Mouse (Mus musculus) brain, embryonic 14.5 days (tissue): Measurements from ENCODE around the gene Tmem191c. TPM values are rescaled to one million over a fixed set of nuclear protein-coding genes. Genes with fewer than 3 reads are reported as not detected.
A peak's percentile ranks its signal among the peaks of the same experiment; 100 is the strongest.
"Not testable (repeated sequence)": the region's sequence is repeated elsewhere in the genome, so short reads cannot be mapped to it uniquely, and the experiment has no call there.

Source experiments
- DNase-seq: peaks from one replicate; pipeline ENCODE4 v3.0.0-alpha.2; 2011; ENCODE audit warnings: low read depth
- CTCF ChIP-seq: fragments of 200-500 bp; IDR thresholded peaks from 2 replicates; pipeline ENCODE4 v1.5.1; 2012; ENCODE audit warnings: inconsistent platforms, mild to moderate bottlenecking, moderate library complexity, borderline replicate concordance; ENCODE audit not compliant: insufficient read depth, insufficient read length; ENCODE audit errors: extremely low read depth
- POLR2A ChIP-seq: fragments of 200-500 bp; IDR thresholded peaks from 2 replicates; pipeline ENCODE4 v1.6.1; 2012; ENCODE audit warnings: mild to moderate bottlenecking, inconsistent platforms, borderline replicate concordance; ENCODE audit not compliant: poor library complexity, insufficient read depth, insufficient read length, severe bottlenecking; ENCODE audit errors: extremely low read depth
- polyA plus RNA-seq: library from polyadenylated mRNA; depleted of rRNA; stranded (reverse); fragments of >200 nt; gene quantifications from 2 replicates; pipeline ENCODE4 v1.2.3, GENCODE M21; 2012; rRNA removed

Gene Tmem191c
- polyA plus RNA-seq: 46.6 and 63.5 TPM in 2 replicates

DNA sequence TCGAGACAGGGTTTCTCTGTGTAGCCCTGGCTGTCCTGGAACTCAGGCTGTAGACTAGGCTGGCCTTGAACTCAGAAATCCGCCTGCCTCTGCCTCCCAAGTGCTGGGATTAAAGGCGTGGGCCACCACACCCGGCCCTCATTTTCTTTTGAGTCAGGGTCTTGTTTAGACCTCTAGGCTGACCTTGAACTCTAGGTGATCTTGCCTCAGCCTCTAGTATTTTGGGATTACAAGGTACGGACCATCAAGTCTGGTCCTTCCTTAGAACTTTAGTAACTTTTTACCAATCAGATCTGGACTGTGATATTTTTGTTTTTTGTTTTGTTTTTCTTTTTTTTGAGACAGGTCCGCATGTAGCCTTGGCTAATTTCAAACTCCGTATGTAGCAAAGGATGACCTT lies at the start of gene Tmem191c:
Gene Tmem191c (plus strand): TSS at position 357 of the 400 bp plus-strand sequence.
- no peak for DNase-seq
- TF ChIP-seq POLR2A (no peak), CTCF (no peak)

- TF ChIP-seq CTCF (no peak), POLR2A (no peak)
- DNase-seq: no peak
Measured at GRCm38 (mm10) chr16:17226496-17226895, 49.4 kb upstream of the Tmem191c start.

DNA sequence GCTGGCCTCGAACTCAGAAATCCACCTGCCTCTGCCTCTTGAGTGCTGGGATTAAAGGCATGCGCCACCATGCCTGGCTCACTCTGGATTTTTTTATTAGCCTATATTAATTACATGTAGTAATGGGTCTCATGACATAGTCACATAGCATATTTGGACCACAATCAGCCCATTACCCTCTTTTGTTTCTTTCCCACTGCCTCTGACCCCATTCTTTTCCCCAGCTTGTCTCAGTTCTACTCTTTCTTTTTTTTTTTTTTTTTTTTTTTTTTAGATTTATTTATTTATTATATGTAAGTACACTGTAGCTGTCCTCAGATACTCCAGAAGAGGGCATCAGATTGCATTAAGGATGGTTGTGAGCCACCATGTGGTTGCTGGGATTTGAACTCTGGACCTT lies 44.4 kb upstream of the Tmem191c start:
- DNase-seq: not testable (repeated sequence)

- TF ChIP-seq CTCF (no peak), POLR2A (peak; percentile 97)
- peak; percentile 97 for DNase-seq
Measured at GRCm38 (mm10) chr16:17232794-17233701, 42.8 kb upstream of the Tmem191c start, which contains the start of gene Hic2. Hic2 (plus strand) TSS chr16:17233572.

GRCm38 (mm10) chr16:17233702-17234498 lies 42.0 kb upstream of the Tmem191c start:
- TF ChIP-seq CTCF: no peak
- TF ChIP-seq POLR2A: no peak
- peak; percentile 86 for DNase-seq

GRCm38 (mm10) chr16:17234499-17234895 lies 41.4 kb upstream of the Tmem191c start:
- peak; percentile 63 for DNase-seq
- TF ChIP-seq POLR2A (no peak), CTCF (no peak)

DNA sequence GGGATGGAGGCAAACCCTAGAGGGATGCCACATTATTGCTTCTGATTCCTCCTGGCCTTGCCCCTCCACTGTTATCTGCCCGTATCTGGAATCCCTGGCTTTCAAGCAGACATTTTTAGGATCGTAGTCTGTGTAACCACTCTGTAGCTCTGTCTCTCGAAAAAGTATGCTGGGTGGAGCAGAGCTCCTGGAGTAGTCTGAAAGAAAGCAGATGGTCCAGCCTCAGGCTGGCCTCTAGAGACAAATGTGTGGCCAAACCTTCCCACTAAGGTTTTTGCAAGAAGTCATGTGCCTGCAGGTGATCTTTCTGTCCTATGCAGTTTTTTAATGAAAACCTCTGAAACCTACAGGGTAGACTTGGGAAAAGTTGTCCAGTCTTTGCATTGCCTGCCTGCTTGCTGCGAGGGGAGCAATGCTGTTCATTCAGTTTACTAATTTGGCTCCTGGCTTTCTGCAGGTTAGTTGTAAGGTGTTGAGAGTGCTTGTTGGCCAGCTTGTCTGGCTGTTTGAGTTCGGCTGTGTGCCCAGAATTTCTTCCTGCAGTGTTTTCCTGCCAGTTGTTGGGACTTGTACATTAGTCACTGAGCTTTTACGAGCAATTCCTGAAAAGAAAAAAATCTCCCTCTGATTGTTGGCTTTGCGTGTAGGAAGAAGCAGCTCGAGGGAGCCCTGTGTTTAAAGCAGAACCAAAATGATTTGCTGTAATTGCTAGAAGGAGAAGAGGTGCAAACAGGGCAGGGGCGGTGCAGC lies 40.8 kb upstream of the Tmem191c start:
- DNase-seq: peak; percentile 47
- TF ChIP-seq CTCF (no peak), POLR2A (no peak)

GRCm38 (mm10) chr16:17237634-17238033 lies 38.2 kb upstream of the Tmem191c start:
- DNase-seq: no peak
- TF ChIP-seq CTCF (no peak), POLR2A (no peak)

DNA sequence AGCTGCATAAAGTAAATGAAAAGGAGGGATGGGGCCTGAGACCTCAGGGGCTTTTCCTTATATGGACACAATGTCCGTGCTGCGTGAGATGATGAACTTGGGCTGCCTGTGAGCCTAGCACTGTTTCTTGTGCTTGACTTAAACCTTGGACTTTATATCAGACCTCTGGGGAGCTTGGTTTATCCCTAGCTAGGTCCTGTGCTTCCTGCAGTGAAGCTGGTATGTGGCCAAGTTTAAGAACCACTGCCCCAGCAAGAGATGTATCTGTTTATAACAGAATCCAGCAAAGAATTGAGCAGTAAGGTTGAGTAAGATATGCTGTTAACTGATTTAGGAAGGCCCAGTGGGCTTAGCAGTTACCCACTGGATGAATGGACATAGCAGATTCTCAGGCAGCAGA lies 36.5 kb upstream of the Tmem191c start:
- no peak for TF ChIP-seq CTCF
- no peak for TF ChIP-seq POLR2A
- no peak for DNase-seq

GRCm38 (mm10) chr16:17243731-17244130 lies 32.1 kb upstream of the Tmem191c start:
- DNase-seq: no peak
- TF ChIP-seq POLR2A: no peak
- no peak for TF ChIP-seq CTCF

DNA sequence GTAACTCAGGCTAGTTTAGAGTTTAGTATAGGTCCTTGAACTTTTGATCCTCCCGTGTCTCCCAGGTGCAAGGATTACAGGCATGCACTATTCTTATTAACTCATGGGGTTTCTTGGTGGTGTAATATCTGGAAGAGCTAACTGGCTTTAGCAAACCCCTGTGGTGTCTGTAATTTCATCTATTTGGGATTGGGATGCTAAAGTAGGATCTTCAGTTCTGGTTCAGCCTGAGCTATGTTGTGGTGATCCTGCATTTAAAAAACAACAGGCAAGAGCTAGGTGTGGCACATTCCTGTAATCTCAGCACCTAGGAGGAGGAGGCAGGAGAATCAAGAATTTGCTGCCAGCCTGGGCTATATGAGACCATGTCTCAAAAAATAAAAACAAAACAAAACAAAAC lies 30.9 kb upstream of the Tmem191c start:
- no peak for DNase-seq
- TF ChIP-seq POLR2A (no peak), CTCF (no peak)

- TF ChIP-seq POLR2A: no peak
- TF ChIP-seq CTCF: no peak
- DNase-seq: peak; percentile 44
Measured at GRCm38 (mm10) chr16:17247727-17248126, 28.1 kb upstream of the Tmem191c start.

- TF ChIP-seq CTCF (no peak), POLR2A (no peak)
- DNase-seq: no peak
Measured at GRCm38 (mm10) chr16:17249135-17249534, 26.7 kb upstream of the Tmem191c start.
